Mouse (Mus musculus) CH12.LX (cell line): ENCODE measurements at regions not wholly inside any gene's neighbourhood (a gene's known extent, or its start where the extent isn't known, plus 50 kb on each side); places are given as distances from the start of the nearest gene placed in this dataset.

Source experiments
- DNase-seq: peaks from one replicate; pipeline ENCODE4 v3.0.0-alpha.2; 2013; ENCODE audit errors: extremely low read depth
- H3K27ac ChIP-seq: 2 replicates; pipeline ENCODE4 v1.5.1; 2012; ENCODE audit warnings: low read depth, mild to moderate bottlenecking, control low read depth, moderate library complexity; ENCODE audit not compliant: insufficient read depth
- H3K27me3 ChIP-seq: replicated peaks from 2 replicates; pipeline ENCODE3; 2012; ENCODE audit warnings: inconsistent platforms
- H3K36me3 ChIP-seq, 2 experiments: replicated peaks in 1 of 2; 2 replicates each; pipeline versions ENCODE3 to v1.6.1; 2012; ENCODE audit warnings: inconsistent platforms in 1 of 2, low read length in 1 of 2, mild to moderate bottlenecking in 1 of 2, mixed read lengths in 1 of 2, moderate library complexity in 1 of 2; ENCODE audit not compliant: control insufficient read depth in 1 of 2, insufficient read depth in 1 of 2
- H3K4me1 ChIP-seq, 2 experiments: 2 replicates each; pipeline ENCODE4 v1.6.1; 2012; ENCODE audit warnings: inconsistent platforms in 1 of 2, moderate library complexity in 1 of 2; ENCODE audit not compliant: insufficient read depth in 2 of 2, control insufficient read depth in 1 of 2
- H3K4me2 ChIP-seq: 2 replicates; pipeline ENCODE4 v1.6.1; 2012; ENCODE audit warnings: low read depth, mild to moderate bottlenecking, control low read depth; ENCODE audit not compliant: poor library complexity, insufficient read depth, severe bottlenecking
- H3K4me3 ChIP-seq, 3 experiments: fragments of 150-350 bp in 1 of 3; sonication (generic) in 1 of 3; replicated peaks in 1 of 3; 2 replicates each; pipeline versions ENCODE3 to v1.5.1; 2011 to 2012; ENCODE audit warnings: low read depth in 2 of 3, low read length in 2 of 3, mild to moderate bottlenecking in 2 of 3, moderate library complexity in 2 of 3, control low read depth in 1 of 3, improper control_type of control experiment in 1 of 3, inconsistent platforms in 1 of 3, mixed read lengths in 1 of 3; ENCODE audit not compliant: poor library complexity in 1 of 3
- H3K79me2 ChIP-seq: replicated peaks from 2 replicates; pipeline ENCODE4 v1.6.1; 2012; ENCODE audit warnings: mild to moderate bottlenecking, moderate library complexity; ENCODE audit not compliant: control insufficient read depth, poor library complexity, insufficient read depth, severe bottlenecking; ENCODE audit errors: extremely low read depth
- H3K9ac ChIP-seq: 2 replicates; pipeline ENCODE4 v1.6.1; 2012; ENCODE audit warnings: low read depth, mild to moderate bottlenecking, control low read depth, moderate library complexity; ENCODE audit not compliant: insufficient read depth
- H3K9me3 ChIP-seq: replicated peaks from 2 replicates; pipeline ENCODE3; 2012; ENCODE audit warnings: low read length, inconsistent platforms, mixed read lengths
- BHLHE40 ChIP-seq: IDR thresholded peaks from 2 replicates; pipeline ENCODE4 v1.6.1; 2011; ENCODE audit warnings: mild to moderate bottlenecking, low read depth, low read length, improper control_type of control experiment
- CHD2 ChIP-seq: IDR thresholded peaks from 2 replicates; pipeline ENCODE4 v1.6.1; 2011; ENCODE audit warnings: low read length, improper control_type of control experiment
- E2F4 ChIP-seq: IDR thresholded peaks from 2 replicates; pipeline ENCODE4 v1.6.1; 2011; ENCODE audit warnings: low read depth, low read length, improper control_type of control experiment; ENCODE audit not compliant: insufficient replicate concordance
- ETS1 ChIP-seq: conservative IDR thresholded peaks from 2 replicates; pipeline ENCODE4 v1.6.1; 2012; ENCODE audit warnings: low read depth, mild to moderate bottlenecking, inconsistent platforms, low read length, improper control_type of control experiment, moderate library complexity
- JUND ChIP-seq: conservative IDR thresholded peaks from 2 replicates; pipeline ENCODE4 v1.6.1; 2011; ENCODE audit warnings: low read depth, low read length, improper control_type of control experiment
- KAT2A ChIP-seq: IDR thresholded peaks from 2 replicates; pipeline ENCODE4 v1.6.1; 2012; ENCODE audit warnings: low read length, improper control_type of control experiment, inconsistent platforms; ENCODE audit not compliant: insufficient replicate concordance
- MAFK ChIP-seq: IDR thresholded peaks from 2 replicates; pipeline ENCODE4 v1.6.1; 2011; ENCODE audit warnings: low read length, improper control_type of control experiment; ENCODE audit not compliant: insufficient replicate concordance
- MEF2A ChIP-seq: IDR thresholded peaks from 2 replicates; pipeline ENCODE4 v1.6.1; 2014; ENCODE audit warnings: low read depth, mild to moderate bottlenecking, inconsistent platforms, low read length, improper control_type of control experiment, borderline replicate concordance
- MXI1 ChIP-seq: IDR thresholded peaks from 2 replicates; pipeline ENCODE4 v1.6.1; 2011; ENCODE audit warnings: mild to moderate bottlenecking, low read depth, low read length, improper control_type of control experiment
- NELFE ChIP-seq: IDR thresholded peaks from 2 replicates; pipeline ENCODE4 v1.6.1; 2011; ENCODE audit warnings: low read depth, low read length, improper control_type of control experiment
- POLR2A ChIP-seq: IDR thresholded peaks from 2 replicates; pipeline ENCODE4 v1.6.1; 2011; ENCODE audit warnings: low read depth, mild to moderate bottlenecking, improper control_type of control experiment, low read length
- POLR2AphosphoS2 ChIP-seq: IDR thresholded peaks from 2 replicates; pipeline ENCODE4 v1.6.1; 2011; ENCODE audit warnings: low read depth, low read length, improper control_type of control experiment
- RAD21 ChIP-seq: IDR thresholded peaks from 2 replicates; pipeline ENCODE4 v1.6.1; 2011; ENCODE audit warnings: low read depth, mild to moderate bottlenecking, low read length, improper control_type of control experiment, moderate library complexity
- RCOR1 ChIP-seq: conservative IDR thresholded peaks from 2 replicates; pipeline ENCODE4 v1.6.1; 2012; ENCODE audit warnings: low read depth, mild to moderate bottlenecking, inconsistent platforms, low read length, improper control_type of control experiment
- SIN3A ChIP-seq: IDR thresholded peaks from 2 replicates; pipeline ENCODE4 v1.6.1; 2012; ENCODE audit warnings: low read length, improper control_type of control experiment, inconsistent platforms
- TBP ChIP-seq: conservative IDR thresholded peaks from 2 replicates; pipeline ENCODE4 v1.6.1; 2011; ENCODE audit warnings: low read depth, low read length, improper control_type of control experiment
- UBTF ChIP-seq: IDR thresholded peaks from 2 replicates; pipeline ENCODE4 v1.6.1; 2012; ENCODE audit warnings: low read depth, mild to moderate bottlenecking, inconsistent platforms, low read length, improper control_type of control experiment, moderate library complexity
- ZC3H11A ChIP-seq: IDR thresholded peaks from 2 replicates; pipeline ENCODE4 v1.6.1; 2012; ENCODE audit warnings: low read depth, mild to moderate bottlenecking, inconsistent platforms, low read length, improper control_type of control experiment
- dilution Hi-C: fragments of 300-500 bp; cut with MboI; formaldehyde crosslinking; loops from 2 replicates; pipeline ENCODE4 v1.14.3; 2020; ENCODE audit warnings: low sequenced_read_pairs; ENCODE audit not compliant: extremely low pct_unique_long_range_greater_than_20kb, extremely low pct_ligation_motif_present
- in situ Hi-C: fragments of 300-500 bp; cut with MboI; formaldehyde crosslinking; loops from 3 replicates; pipeline ENCODE4 v1.14.3; 2019; ENCODE audit warnings: low sequenced_read_pairs, low pct_ligation_motif_present, low pct_unique_long_range_greater_than_20kb, mixed read lengths

GRCm38 (mm10) chr13:6156191-6156590, 294.9 kb downstream of the Klf6 start:
- no peaks in the 10 kb centered on the region for H3K27me3 ChIP-seq
- no peak for TF ChIP-seq JUND
- no peak for TF ChIP-seq SIN3A
- TF ChIP-seq MEF2A, result no peak
- no peak overlapping the region for H3K9ac ChIP-seq
- no peak overlapping the region for H3K4me2 ChIP-seq
- H3K4me3 ChIP-seq, result no peak overlapping the region
- no peaks in the 10 kb centered on the region for H3K9me3 ChIP-seq
- no peaks in the 10 kb centered on the region for H3K79me2 ChIP-seq
- dilution Hi-C loops (no loop called here), in situ Hi-C loops (no loop called here)
- no peaks in the 10 kb centered on the region for H3K36me3 ChIP-seq
- H3K27ac ChIP-seq, result no peak overlapping the region
- peaks cover 3 to 17% of the 10 kb centered on the region in 2 experiments; a peak in 2 of 4 replicates for H3K4me1 ChIP-seq
- DNase-seq, result no peak

GRCm38 (mm10) chr13:6157029-6157428, 295.7 kb downstream of the Klf6 start:
- DNase-seq, result no peak
- Histone ChIP-seq H3K4me1 (peaks cover 3 to 21% of the 10 kb centered on the region in 2 experiments; a peak in 2 of 4 replicates), H3K9ac (no peak overlapping the region), H3K4me3 (no peak overlapping the region), H3K27me3 (no peaks in the 10 kb centered on the region), H3K4me2 (no peak overlapping the region), H3K27ac (no peak overlapping the region), H3K36me3 (no peaks in the 10 kb centered on the region), H3K9me3 (no peaks in the 10 kb centered on the region), H3K79me2 (no peaks in the 10 kb centered on the region)
- TF ChIP-seq CHD2, result no peak
- TF ChIP-seq KAT2A, result no peak
- TF ChIP-seq POLR2AphosphoS2, result no peak
- TF ChIP-seq RCOR1, result no peak
- TF ChIP-seq ZC3H11A, result no peak
- TF ChIP-seq ETS1, result no peak
- no peak for TF ChIP-seq UBTF
- no peak for TF ChIP-seq E2F4
- TF ChIP-seq JUND, result no peak
- TF ChIP-seq POLR2A, result no peak
- TF ChIP-seq NELFE, result no peak
- TF ChIP-seq TBP, result no peak
- TF ChIP-seq RAD21, result no peak
- no peak for TF ChIP-seq MEF2A
- no peak for TF ChIP-seq BHLHE40
- TF ChIP-seq MAFK, result no peak
- no peak for TF ChIP-seq MXI1
- no peak for TF ChIP-seq SIN3A
- in situ Hi-C loops (no loop called here), dilution Hi-C loops (no loop called here)
